Mouse (Mus musculus) midbrain, embryonic 16.5 days (tissue): ENCODE measurements at regions not wholly inside any gene's neighbourhood (a gene's known extent, or its start where the extent isn't known, plus 50 kb on each side); places are given as distances from the start of the nearest gene placed in this dataset.

Experiments used
- ATAC-seq: fragments of 200-750 bp; cut with Nextera tagmentation; 2 replicates; pipeline ENCODE4 v1.8.0; 2017; ENCODE audit warnings: moderate TSS enrichment
- H3K27ac ChIP-seq: fragments of 300-500 bp; sonication (generic); 2 replicates; pipeline ENCODE4 v1.5.1; 2014; ENCODE audit warnings: mild to moderate bottlenecking, low read length, mixed read lengths
- H3K27me3 ChIP-seq: fragments of 300-500 bp; sonication (generic); 2 replicates; pipeline ENCODE4 v1.6.1; 2014; ENCODE audit warnings: low read depth, low read length, mixed read lengths; ENCODE audit not compliant: control insufficient read depth, insufficient read depth
- H3K36me3 ChIP-seq: fragments of 300-500 bp; sonication (generic); 2 replicates; pipeline ENCODE4 v1.6.1; 2014; ENCODE audit warnings: mild to moderate bottlenecking, low read length, moderate library complexity, mixed read lengths; ENCODE audit not compliant: control insufficient read depth, insufficient read depth
- H3K4me1 ChIP-seq: fragments of 300-500 bp; sonication (generic); 2 replicates; pipeline ENCODE4 v1.6.1; 2014; ENCODE audit warnings: mild to moderate bottlenecking, low read length, mixed read lengths; ENCODE audit not compliant: control insufficient read depth, insufficient read depth
- H3K4me2 ChIP-seq: fragments of 300-500 bp; sonication (generic); 2 replicates; pipeline ENCODE4 v1.6.1; 2014; ENCODE audit warnings: mild to moderate bottlenecking, low read length, mixed read lengths
- H3K4me3 ChIP-seq: fragments of 300-500 bp; sonication (generic); 2 replicates; pipeline ENCODE4 v1.5.1; 2014; ENCODE audit warnings: low read depth, mild to moderate bottlenecking, low read length, moderate library complexity, mixed read lengths
- H3K9ac ChIP-seq: fragments of 300-500 bp; sonication (generic); 2 replicates; pipeline ENCODE4 v1.6.1; 2014; ENCODE audit warnings: low read depth, low read length, mixed read lengths
- H3K9me3 ChIP-seq: fragments of 300-500 bp; sonication (generic); replicated peaks from 2 replicates; pipeline ENCODE4 v1.6.1; 2014; ENCODE audit warnings: mild to moderate bottlenecking, low read length, mixed read lengths; ENCODE audit not compliant: control insufficient read depth, poor library complexity, severe bottlenecking
- WGBS: fragments of 180-500 bp; shearing (Covaris S2); extraction: QIAGEN DNeasy Blood & Tissue Kit; methylation state at CpG from one replicate; pipeline ENCODE4 v1.1.7; 2014; 5-methylcytosine and 5-hydroxymethylcytosine counted together

GRCm38 (mm10) chr7:51750271-51750670 lies 111.5 kb upstream of the Gas2 start:
- ATAC-seq, result no peak
- Histone ChIP-seq H3K4me2 (no peak overlapping the region), H3K4me3 (no peak overlapping the region)

GRCm38 (mm10) chr7:51753062-51753461 lies 108.8 kb upstream of the Gas2 start:
- peak overlapping the region; percentile 28; the same call in 1 of the 2 replicates for H3K27ac ChIP-seq
- no peak overlapping the region for H3K4me2 ChIP-seq
- ATAC-seq, result no peak
- 74% methylated on average over 11 of the region's 11 CpGs for WGBS
- H3K4me3 ChIP-seq, result no peak overlapping the region
- H3K9me3 ChIP-seq, result no peaks in the 10 kb centered on the region
- H3K4me1 ChIP-seq, result peaks cover 27% of the 10 kb centered on the region
- H3K9ac ChIP-seq, result no peak overlapping the region
- H3K36me3 ChIP-seq, result no peaks in the 10 kb centered on the region
- H3K27me3 ChIP-seq, result no peaks in the 10 kb centered on the region

More at GRCm38 (mm10) chr7:51750271-51750670, 111.5 kb upstream of the Gas2 start:
- H3K9me3 ChIP-seq, result no peaks in the 10 kb centered on the region
- no peak overlapping the region for H3K9ac ChIP-seq
- H3K36me3 ChIP-seq, result no peaks in the 10 kb centered on the region
- peaks cover 27% of the 10 kb centered on the region for H3K4me1 ChIP-seq
- no peaks in the 10 kb centered on the region for H3K27me3 ChIP-seq
- peak overlapping the region; percentile 96 for H3K27ac ChIP-seq
- WGBS, result 83% methylated on average over 1 of the region's 1 CpGs

- Histone ChIP-seq H3K27me3 (no peaks in the 10 kb centered on the region), H3K4me1 (peaks cover 21% of the 10 kb centered on the region), H3K4me2 (no peak overlapping the region), H3K9me3 (no peaks in the 10 kb centered on the region), H3K4me3 (no peak overlapping the region), H3K27ac (peak overlapping the region; percentile 67), H3K36me3 (no peaks in the 10 kb centered on the region), H3K9ac (0 out of 2 replicates have a peak overlapping the region, but pooled peaks have one; percentile 1)
- ATAC-seq, result peak; percentile 41; the same call in 1 of the 2 replicates
- WGBS, result 26% methylated on average over 13 of the region's 13 CpGs
These were observed 107.5 kb upstream of the Gas2 start for GRCm38 (mm10) chr7:51754208-51754888.

GRCm38 (mm10) chr7:51756218-51756617 lies 105.6 kb upstream of the Gas2 start:
- no peaks in the 10 kb centered on the region for H3K36me3 ChIP-seq
- no peaks in the 10 kb centered on the region for H3K27me3 ChIP-seq
- H3K27ac ChIP-seq, result no peak overlapping the region
- H3K9me3 ChIP-seq, result no peaks in the 10 kb centered on the region
- no peak for ATAC-seq
- WGBS, result 68% methylated on average over 3 of the region's 3 CpGs
- H3K4me2 ChIP-seq, result no peak overlapping the region
- no peak overlapping the region for H3K9ac ChIP-seq
- H3K4me1 ChIP-seq, result peaks cover 11% of the 10 kb centered on the region; the same call in 1 of the 2 replicates
- no peak overlapping the region for H3K4me3 ChIP-seq

- H3K4me2 ChIP-seq, result no peak overlapping the region
- ATAC-seq, result no peak
- peaks cover 2% of the 10 kb centered on the region; the same call in 1 of the 2 replicates for H3K4me1 ChIP-seq
- H3K9ac ChIP-seq, result no peak overlapping the region
- no peak overlapping the region for H3K4me3 ChIP-seq
- no peaks in the 10 kb centered on the region for H3K36me3 ChIP-seq
- no peak overlapping the region for H3K27ac ChIP-seq
- no peaks in the 10 kb centered on the region for H3K9me3 ChIP-seq
- whole genome bisulfite sequencing, result 73% methylated on average over 3 of the region's 3 CpGs
- no peaks in the 10 kb centered on the region for H3K27me3 ChIP-seq
These were observed 102.2 kb upstream of the Gas2 start for GRCm38 (mm10) chr7:51759536-51760153.

- ATAC-seq, result no peak
These were observed 94.7 kb upstream of the Gas2 start for GRCm38 (mm10) chr7:51767066-51767465.

GRCm38 (mm10) chr7:51771895-51772871 lies 89.6 kb upstream of the Gas2 start:
- peak overlapping the region; percentile 46 for H3K4me2 ChIP-seq
- H3K9me3 ChIP-seq, result no peaks in the 10 kb centered on the region
- 36% methylated on average over 8 of the region's 8 CpGs for WGBS
- ATAC-seq, result peak; percentile 93
- 0 out of 2 replicates have a peak overlapping the region, but pooled peaks have one; percentile 40 for H3K9ac ChIP-seq
- no peaks in the 10 kb centered on the region for H3K27me3 ChIP-seq
- no peak overlapping the region for H3K4me3 ChIP-seq
- H3K4me1 ChIP-seq, result peaks cover 8% of the 10 kb centered on the region
- H3K36me3 ChIP-seq, result no peaks in the 10 kb centered on the region
- H3K27ac ChIP-seq, result peak overlapping the region; percentile 91

More at GRCm38 (mm10) chr7:51767066-51767465, 94.7 kb upstream of the Gas2 start:
- H3K4me1 ChIP-seq, result peaks cover 11% of the 10 kb centered on the region
- H3K36me3 ChIP-seq, result no peaks in the 10 kb centered on the region
- H3K27me3 ChIP-seq, result no peaks in the 10 kb centered on the region
- no peak overlapping the region for H3K9ac ChIP-seq
- no peaks in the 10 kb centered on the region for H3K9me3 ChIP-seq
- no peak overlapping the region for H3K27ac ChIP-seq
- H3K4me3 ChIP-seq, result no peak overlapping the region
- no peak overlapping the region for H3K4me2 ChIP-seq

GRCm38 (mm10) chr7:51775968-51776367 lies 85.8 kb upstream of the Gas2 start:
- WGBS, result 61% methylated on average over 1 of the region's 1 CpGs
- no peak for ATAC-seq
- H3K27me3 ChIP-seq, result no peaks in the 10 kb centered on the region
- H3K4me1 ChIP-seq, result peaks cover 8% of the 10 kb centered on the region
- H3K36me3 ChIP-seq, result no peaks in the 10 kb centered on the region
- H3K9me3 ChIP-seq, result no peaks in the 10 kb centered on the region
- H3K4me2 ChIP-seq, result no peak overlapping the region
- no peak overlapping the region for H3K27ac ChIP-seq
- no peak overlapping the region for H3K4me3 ChIP-seq
- no peak overlapping the region for H3K9ac ChIP-seq
